Mouse (Mus musculus) embryonic facial prominence, embryonic 10.5 days (tissue): ENCODE measurements around the gene Prps1l1. TPM values are rescaled to one million over a fixed set of nuclear protein-coding genes. Genes with fewer than 3 reads are reported as not detected.

ENCODE experiments used
- polyA plus RNA-seq: library from polyadenylated mRNA; unstranded; fragments of >200 nt; fragmentation: Nextera tagmentation; extraction: Ambion mirVana; gene quantifications from 2 replicates; pipeline ENCODE4 v1.2.1, GENCODE M21; 2016

Gene Prps1l1
- polyA plus RNA-seq, 1 experiment from 2014 or later = 0.11 TPM

Other genes with a start within 250 kb of the Prps1l1 start
- gene Hdac9, start 67.7 kb upstream of the Prps1l1 start, polyA plus RNA-seq = 3.5 and 3.6 TPM in 2 replicates
- gene Snx13, start 62.4 kb downstream of the Prps1l1 start, polyA plus RNA-seq = 14.9 and 16.1 TPM in 2 replicates